Mouse (Mus musculus) liver, adult 2 months (tissue): ENCODE data around the gene Ptges3. TPM values are rescaled to one million over a fixed set of nuclear protein-coding genes. Genes with fewer than 3 reads are reported as not detected.

Source experiments
- DNase-seq: peaks from one replicate; pipeline ENCODE4 v3.0.0-alpha.2; 2011; ENCODE audit warnings: low read depth, low spot score; ENCODE audit errors: extremely low read depth
- H3K27ac ChIP-seq: fragments of 200-500 bp; replicated peaks from 2 replicates; pipeline ENCODE4 v1.5.1; 2012; ENCODE audit warnings: low read depth, mild to moderate bottlenecking, control low read depth, inconsistent platforms, low read length; ENCODE audit not compliant: insufficient read depth
- H3K27me3 ChIP-seq: fragments of 200-500 bp; 2 replicates; pipeline ENCODE4 v1.6.1; 2012; ENCODE audit warnings: mild to moderate bottlenecking, moderate library complexity, low read length, inconsistent platforms; ENCODE audit not compliant: control insufficient read depth, insufficient read depth
- H3K36me3 ChIP-seq: fragments of 200-500 bp; 2 replicates; pipeline ENCODE4 v1.6.1; 2012; ENCODE audit warnings: low read length, inconsistent platforms; ENCODE audit not compliant: control insufficient read depth, insufficient read depth
- H3K4me1 ChIP-seq: fragments of 200-500 bp; 2 replicates; pipeline ENCODE4 v1.6.1; 2011; ENCODE audit warnings: low read length; ENCODE audit not compliant: control insufficient read depth, insufficient read depth
- H3K4me3 ChIP-seq: fragments of 200-500 bp; 2 replicates; pipeline ENCODE4 v1.5.1; 2011; ENCODE audit warnings: low read depth, mild to moderate bottlenecking, control low read depth, low read length, moderate library complexity; ENCODE audit not compliant: insufficient read depth
- H3K79me2 ChIP-seq: fragments of 200-500 bp; 2 replicates; pipeline ENCODE4 v1.6.1; 2012; ENCODE audit warnings: inconsistent platforms, mild to moderate bottlenecking, low read length, moderate library complexity; ENCODE audit not compliant: control insufficient read depth, insufficient read depth
- H3K9ac ChIP-seq: fragments of 200-500 bp; 2 replicates; pipeline ENCODE4 v1.6.1; 2012; ENCODE audit warnings: low read depth, mild to moderate bottlenecking, control low read depth, inconsistent platforms, low read length
- CTCF ChIP-seq: fragments of 200-500 bp; IDR thresholded peaks from 2 replicates; pipeline ENCODE4 v1.5.1; 2011; ENCODE audit warnings: low read depth, low read length, control low read depth
- POLR2A ChIP-seq: fragments of 200-500 bp; IDR thresholded peaks from 2 replicates; pipeline ENCODE4 v1.6.1; 2011; ENCODE audit warnings: low read length, control low read depth; ENCODE audit not compliant: insufficient read depth; ENCODE audit errors: extremely low read depth
- WGBS: fragments of 180-500 bp; shearing (Covaris S2); methylation state at CpG from one replicate; pipeline ENCODE4 v1.1.7; 2018; 5-methylcytosine and 5-hydroxymethylcytosine counted together
- polyA plus RNA-seq: library from polyadenylated mRNA; depleted of rRNA; stranded (reverse); fragments of >200 nt; gene quantifications from 2 replicates; pipeline ENCODE4 v1.2.3, GENCODE M21; 2012; rRNA removed
- total RNA-seq: library from RNA; depleted of rRNA; stranded (reverse); fragments of >200 nt; gene quantifications from 2 replicates; pipeline ENCODE4 v1.2.3, GENCODE M21; 2014; rRNA removed

Ptges3 gene
- total RNA-seq (90.4 and 97.3 TPM in 2 replicates), polyA plus RNA-seq (24.8 and 30.9 TPM in 2 replicates)

DNA sequence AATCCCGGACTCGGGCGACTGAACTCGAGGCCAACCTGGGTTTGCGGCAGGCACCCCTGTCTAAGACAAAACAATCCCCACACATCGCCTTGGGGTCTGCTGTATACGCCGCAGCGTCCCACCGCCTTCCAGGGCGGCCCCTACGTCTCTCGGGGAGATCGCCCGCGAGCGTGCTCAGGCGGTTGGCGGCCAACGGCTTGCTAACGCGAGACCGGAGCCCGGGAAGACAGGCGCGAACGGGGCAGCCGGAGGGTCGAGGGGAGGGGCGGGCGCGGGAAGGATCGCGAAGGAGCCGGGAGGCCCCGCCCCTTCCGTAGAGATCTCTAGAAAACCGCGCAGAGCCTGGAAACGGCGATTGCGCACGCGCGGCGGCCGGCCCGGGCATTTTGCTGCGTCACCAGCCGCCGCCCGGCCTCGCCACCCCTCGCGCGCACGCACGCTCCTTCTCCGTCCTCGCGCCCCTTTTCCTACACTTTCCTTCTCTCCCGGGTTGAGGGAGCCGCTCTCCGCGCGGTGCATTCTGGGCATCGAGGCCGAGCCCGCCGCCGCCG lies at the start of gene Ptges3:
Gene Ptges3 (plus strand): TSS at position 354 of the 551 bp plus-strand sequence.
- WGBS = under 1% methylated on average over 69 of the region's 72 CpGs

DNA sequence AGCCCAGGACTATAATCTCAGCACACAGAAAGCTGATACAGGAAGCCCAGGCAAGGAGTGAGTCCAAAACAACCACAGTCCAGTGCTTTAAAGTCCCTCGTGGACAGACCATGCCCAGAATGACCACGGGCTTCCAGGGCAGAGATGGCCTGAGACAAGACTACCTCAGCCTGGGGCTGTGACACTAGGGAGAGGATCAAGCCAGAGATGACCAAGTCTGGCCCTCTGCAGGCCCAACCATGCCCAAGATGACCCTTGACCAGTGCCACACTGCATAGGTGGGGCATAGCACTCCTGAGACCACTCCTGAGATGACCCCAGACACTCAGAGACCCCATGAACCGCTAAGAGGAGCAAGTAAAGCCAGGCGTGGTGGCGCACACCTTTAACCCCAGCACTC lies 49.0 kb upstream of the Ptges3 start:
- Histone ChIP-seq H3K4me3 (no peak overlapping the region), H3K27me3 (no peaks in the 10 kb centered on the region), H3K4me1 (peaks cover 2% of the 10 kb centered on the region; the same call in 1 of the 2 replicates)

More for the DNA sequence above, at the start of gene Ptges3:
- H3K79me2 ChIP-seq = peaks cover 25% of the 10 kb centered on the region
- peak within 1 kb of the TSS; percentile 95 for H3K27ac ChIP-seq
- TF ChIP-seq CTCF (no peak), POLR2A (peak; percentile 51)
- no peaks in the 10 kb centered on the region for H3K27me3 ChIP-seq
- H3K4me1 ChIP-seq = peaks cover 19% of the 10 kb centered on the region
- peak; percentile 65 for DNase-seq
- peak within 1 kb of the TSS; percentile 97 for H3K4me3 ChIP-seq
- H3K9ac ChIP-seq = peak within 1 kb of the TSS; percentile 98
- H3K36me3 ChIP-seq = peaks cover 6% of the 10 kb centered on the region

GRCm38 (mm10) chr10:128015068-128015934 lies 43.5 kb upstream of the Ptges3 start, which contains the start of gene Prim1:
Prim1 (plus strand) TSS chr10:128015168.
- peak within 1 kb of the TSS; percentile 98 for H3K4me3 ChIP-seq
- H3K79me2 ChIP-seq = peaks cover 4% of the 10 kb centered on the region; the same call in 1 of the 2 replicates
- 4% methylated on average over 31 of the region's 31 CpGs for WGBS

More for the DNA sequence above, 49.0 kb upstream of the Ptges3 start:
- Histone ChIP-seq H3K79me2 (no peaks in the 10 kb centered on the region), H3K36me3 (no peaks in the 10 kb centered on the region), H3K9ac (no peak overlapping the region), H3K27ac (no peak overlapping the region)
- no peak for DNase-seq
- 84% methylated on average over 5 of the region's 5 CpGs for WGBS
- no peak for TF ChIP-seq CTCF
- no peak for TF ChIP-seq POLR2A

DNA sequence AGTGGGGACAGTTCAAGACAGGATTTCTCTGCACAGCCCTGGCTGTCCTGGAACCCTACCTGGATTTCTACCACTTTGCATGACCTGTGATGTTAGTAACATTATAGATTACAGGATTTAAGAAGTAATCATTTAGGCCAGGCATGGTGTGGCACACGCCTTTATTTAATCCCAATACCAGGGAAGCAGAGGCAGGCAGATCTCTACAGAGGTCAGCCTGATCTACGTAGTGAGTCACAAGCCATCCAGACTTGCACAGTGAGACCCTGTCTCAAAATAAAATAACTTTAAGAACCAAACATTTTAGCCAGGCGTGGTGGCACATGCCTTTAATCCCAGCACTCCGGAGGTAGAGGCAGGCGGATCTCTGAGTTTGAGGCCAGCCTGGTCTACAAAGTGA lies 36.6 kb upstream of the Ptges3 start:
- TF ChIP-seq CTCF = no peak
- no peak for TF ChIP-seq POLR2A
- no peak overlapping the region for H3K4me3 ChIP-seq
- no peaks in the 10 kb centered on the region for H3K27me3 ChIP-seq
- H3K27ac ChIP-seq = no peak overlapping the region
- H3K9ac ChIP-seq = no peak overlapping the region
- H3K4me1 ChIP-seq = no peaks in the 10 kb centered on the region
- WGBS = 99% methylated on average over 5 of the region's 5 CpGs
- peaks cover 4% of the 10 kb centered on the region; the same call in 1 of the 2 replicates for H3K79me2 ChIP-seq
- H3K36me3 ChIP-seq = peaks cover 2% of the 10 kb centered on the region; the same call in 1 of the 2 replicates
- DNase-seq = no peak

More at GRCm38 (mm10) chr10:128015068-128015934, 43.5 kb upstream of the Ptges3 start, which contains the start of gene Prim1:
- TF ChIP-seq POLR2A = no peak
- no peak for TF ChIP-seq CTCF
- H3K27ac ChIP-seq = no peak within 1 kb of the TSS
- DNase-seq = peak; percentile 70
- no peaks in the 10 kb centered on the region for H3K36me3 ChIP-seq
- H3K4me1 ChIP-seq = peaks cover 4% of the 10 kb centered on the region; the same call in 1 of the 2 replicates
- peak within 1 kb of the TSS; percentile 81 for H3K9ac ChIP-seq
- no peaks in the 10 kb centered on the region for H3K27me3 ChIP-seq

DNA sequence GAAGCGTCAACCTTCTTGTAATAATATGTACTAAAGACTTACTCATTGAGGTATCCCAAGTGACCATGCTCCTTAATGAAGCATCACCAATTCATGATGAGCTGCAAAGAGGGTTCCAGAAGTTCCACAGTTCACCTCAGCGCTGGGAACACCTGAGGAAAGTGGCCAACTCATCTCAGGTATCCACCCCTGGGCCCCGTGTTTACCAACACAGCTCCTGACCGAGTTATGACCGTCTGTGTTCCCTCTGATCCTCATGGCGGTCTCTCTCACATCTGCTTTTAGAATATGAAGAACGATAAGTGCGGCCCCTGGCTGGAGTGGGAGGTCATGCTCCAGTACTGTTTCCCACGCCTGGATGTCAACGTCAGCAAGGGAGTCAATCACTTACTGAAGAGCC lies 35.3 kb upstream of the Ptges3 start:
- Histone ChIP-seq H3K27ac (no peak overlapping the region), H3K79me2 (no peaks in the 10 kb centered on the region), H3K9ac (no peak overlapping the region), H3K4me3 (no peak overlapping the region), H3K36me3 (peaks cover 2% of the 10 kb centered on the region; the same call in 1 of the 2 replicates), H3K27me3 (no peaks in the 10 kb centered on the region), H3K4me1 (no peaks in the 10 kb centered on the region)
- WGBS = 95% methylated on average over 10 of the region's 10 CpGs
- no peak for DNase-seq
- TF ChIP-seq CTCF = no peak
- no peak for TF ChIP-seq POLR2A
